Mouse (Mus musculus) thymus, adult 2 months (tissue): ENCODE measurements at regions not wholly inside any gene's neighbourhood (a gene's known extent, or its start where the extent isn't known, plus 50 kb on each side); places are given as distances from the start of the nearest gene placed in this dataset.

Experiments
- DNase-seq: peaks from one replicate; pipeline ENCODE4 v3.0.0; 2021
- H3K27ac ChIP-seq: fragments of 200-500 bp; 2 replicates; pipeline ENCODE4 v1.5.1; 2012; ENCODE audit warnings: low read length, control low read depth; ENCODE audit not compliant: control insufficient read depth, insufficient read depth
- H3K27me3 ChIP-seq: fragments of 200-500 bp; 2 replicates; pipeline ENCODE4 v1.6.1; 2012; ENCODE audit warnings: mild to moderate bottlenecking, low read length, moderate library complexity, mixed read lengths; ENCODE audit not compliant: control insufficient read depth, insufficient read depth
- H3K36me3 ChIP-seq: fragments of 200-500 bp; 2 replicates; pipeline ENCODE4 v1.6.1; 2012; ENCODE audit warnings: mild to moderate bottlenecking, low read length, moderate library complexity; ENCODE audit not compliant: control insufficient read depth, insufficient read depth
- H3K4me1 ChIP-seq: fragments of 200-500 bp; replicated peaks from 2 replicates; pipeline ENCODE4 v1.6.1; 2012; ENCODE audit warnings: low read length; ENCODE audit not compliant: control insufficient read depth, insufficient read depth
- H3K4me3 ChIP-seq: fragments of 200-500 bp; 2 replicates; pipeline ENCODE4 v1.5.1; 2012; ENCODE audit warnings: mild to moderate bottlenecking, low read length, control low read depth, moderate library complexity; ENCODE audit not compliant: control insufficient read depth, insufficient read depth
- CTCF ChIP-seq: fragments of 200-500 bp; IDR thresholded peaks from 2 replicates; pipeline ENCODE4 v1.5.1; 2012; ENCODE audit warnings: mild to moderate bottlenecking, control low read depth, low read length, moderate library complexity, borderline replicate concordance; ENCODE audit not compliant: control insufficient read depth, poor library complexity, insufficient read depth; ENCODE audit errors: extremely low read depth
- POLR2A ChIP-seq: fragments of 200-500 bp; IDR thresholded peaks from 2 replicates; pipeline ENCODE4 v1.6.1; 2012; ENCODE audit warnings: mild to moderate bottlenecking, low read length, control low read depth, moderate library complexity; ENCODE audit not compliant: control insufficient read depth, poor library complexity, insufficient read depth; ENCODE audit errors: extremely low read depth
- WGBS: fragments of 180-500 bp; shearing (Covaris S2); methylation state at CpG from one replicate; pipeline ENCODE4 v1.1.7; 2018; 5-methylcytosine and 5-hydroxymethylcytosine counted together

DNA sequence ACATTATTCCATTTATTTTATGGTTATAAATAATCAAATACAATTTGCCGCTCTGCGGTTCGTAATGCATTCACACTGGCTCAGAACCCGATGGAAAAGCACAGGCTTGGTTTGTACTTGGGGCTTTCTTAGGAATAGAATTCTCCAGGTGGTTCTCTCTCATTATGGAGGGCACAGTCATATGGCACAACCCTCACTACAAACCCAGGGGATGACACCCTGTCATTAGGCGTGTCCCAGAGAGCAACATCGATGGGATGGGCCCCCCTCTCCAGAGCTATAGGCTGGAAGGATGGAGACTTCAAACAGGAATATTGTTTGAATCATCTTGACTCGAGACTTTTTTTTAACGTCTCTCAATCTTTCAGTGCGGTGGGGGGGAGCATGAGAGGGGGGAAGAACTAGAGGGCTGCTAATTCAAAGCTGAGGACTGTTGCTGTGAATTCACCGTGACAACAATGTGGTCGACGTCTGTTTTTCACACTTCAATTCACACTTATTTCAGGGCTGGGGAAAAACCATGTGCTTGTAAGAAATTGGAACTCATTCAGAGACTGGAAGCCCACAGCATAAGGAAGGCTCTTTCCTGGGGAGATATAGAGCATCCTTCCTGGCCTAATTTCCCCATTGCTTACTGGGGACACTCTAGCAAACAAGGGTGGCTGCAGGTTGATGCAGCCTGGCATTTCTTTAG is 399.9 kb upstream of the Nrp1 start:
- 90% methylated on average over 12 of the region's 12 CpGs for WGBS
- H3K27me3 ChIP-seq, result no peaks in the 10 kb centered on the region
- DNase-seq, result no peak
- no peak for TF ChIP-seq POLR2A
- no peak for TF ChIP-seq CTCF
- H3K4me3 ChIP-seq, result no peak overlapping the region
- no peaks in the 10 kb centered on the region for H3K36me3 ChIP-seq
- H3K27ac ChIP-seq, result no peak overlapping the region
- H3K4me1 ChIP-seq, result no peaks in the 10 kb centered on the region

GRCm38 (mm10) chr8:127962862-127963261 is 395.5 kb upstream of the Nrp1 start:
- 9% methylated on average over 1 of the region's 1 CpGs for WGBS
- Histone ChIP-seq H3K27ac (no peak overlapping the region), H3K4me1 (peaks cover 11% of the 10 kb centered on the region), H3K36me3 (no peaks in the 10 kb centered on the region), H3K27me3 (no peaks in the 10 kb centered on the region), H3K4me3 (no peak overlapping the region)
- peak; percentile 34 for DNase-seq
- TF ChIP-seq CTCF (no peak), POLR2A (no peak)

GRCm38 (mm10) chr8:127963625-127964024 is 394.8 kb upstream of the Nrp1 start:
- H3K36me3 ChIP-seq, result no peaks in the 10 kb centered on the region
- WGBS, result 93% methylated on average over 6 of the region's 6 CpGs
- H3K4me3 ChIP-seq, result no peak overlapping the region
- H3K27me3 ChIP-seq, result no peaks in the 10 kb centered on the region
- TF ChIP-seq POLR2A, result no peak
- no peak for TF ChIP-seq CTCF
- no peak overlapping the region for H3K27ac ChIP-seq
- H3K4me1 ChIP-seq, result peaks cover 14% of the 10 kb centered on the region
- no peak for DNase-seq

DNA sequence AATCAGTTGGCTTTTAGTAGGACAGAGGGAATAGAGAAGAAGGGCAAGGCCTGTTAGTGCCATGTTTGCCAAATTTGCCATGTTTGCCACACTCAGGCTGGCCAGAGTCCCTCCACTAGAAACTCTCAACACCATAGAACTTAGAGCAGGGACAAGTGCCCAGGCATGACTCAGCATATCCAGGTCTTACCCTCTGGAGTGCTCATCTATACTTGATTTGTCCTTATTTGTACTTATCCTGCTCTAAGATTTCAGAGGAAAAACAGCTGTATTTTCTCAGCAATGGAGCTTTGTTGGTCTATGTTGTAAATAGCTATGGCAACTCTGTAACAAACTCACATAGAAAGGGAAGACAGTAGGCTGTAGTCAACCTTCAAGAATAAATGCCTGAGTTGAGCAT is 393.6 kb upstream of the Nrp1 start:
- TF ChIP-seq POLR2A, result no peak
- TF ChIP-seq CTCF, result no peak
- Histone ChIP-seq H3K27me3 (no peaks in the 10 kb centered on the region), H3K4me1 (peaks cover 14% of the 10 kb centered on the region), H3K4me3 (no peak overlapping the region), H3K27ac (no peak overlapping the region), H3K36me3 (no peaks in the 10 kb centered on the region)
- DNase-seq, result no peak

GRCm38 (mm10) chr8:127965341-127965740 is 393.1 kb upstream of the Nrp1 start:
- no peak for TF ChIP-seq POLR2A
- no peak for TF ChIP-seq CTCF
- H3K4me3 ChIP-seq, result no peak overlapping the region
- H3K4me1 ChIP-seq, result peaks cover 14% of the 10 kb centered on the region
- H3K27ac ChIP-seq, result no peak overlapping the region
- H3K36me3 ChIP-seq, result no peaks in the 10 kb centered on the region
- H3K27me3 ChIP-seq, result no peaks in the 10 kb centered on the region
- 93% methylated on average over 2 of the region's 2 CpGs for WGBS
- no peak for DNase-seq

- Histone ChIP-seq H3K27ac (no peak overlapping the region), H3K4me3 (no peak overlapping the region), H3K4me1 (peaks cover 18% of the 10 kb centered on the region), H3K27me3 (no peaks in the 10 kb centered on the region), H3K36me3 (no peaks in the 10 kb centered on the region)
- WGBS, result 11% methylated on average over 2 of the region's 2 CpGs
- TF ChIP-seq POLR2A (no peak), CTCF (no peak)
- DNase-seq, result no peak
These were observed 390.4 kb upstream of the Nrp1 start for GRCm38 (mm10) chr8:127968026-127968425.

DNA sequence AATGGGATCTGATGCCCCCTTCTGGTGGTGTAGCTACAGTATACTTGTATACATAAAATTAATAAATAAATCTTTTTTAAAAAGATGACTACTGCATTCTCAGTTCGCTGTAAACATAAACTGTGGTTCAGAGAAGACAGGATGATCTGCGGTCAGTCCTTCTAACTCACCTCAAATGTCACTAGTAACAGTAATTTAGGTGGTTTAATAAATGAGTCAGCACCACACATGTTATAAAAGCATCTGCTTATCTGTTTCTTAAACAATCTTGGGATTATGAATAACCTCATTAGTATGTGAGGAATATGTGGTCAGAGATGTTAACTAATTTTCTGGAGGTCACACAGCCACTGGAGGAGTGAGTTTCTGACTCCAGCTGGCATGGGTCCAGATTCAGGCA is 385.2 kb upstream of the Nrp1 start:
- 97% methylated on average over 2 of the region's 2 CpGs for WGBS
- Histone ChIP-seq H3K27me3 (no peaks in the 10 kb centered on the region), H3K27ac (no peak overlapping the region), H3K4me1 (peaks cover 6% of the 10 kb centered on the region; the same call in 1 of the 2 replicates), H3K36me3 (no peaks in the 10 kb centered on the region), H3K4me3 (no peak overlapping the region)
- TF ChIP-seq CTCF (no peak), POLR2A (no peak)
- DNase-seq, result no peak
